Mouse (Mus musculus): ENCODE data around the gene Ripor2. TPM values are rescaled to one million over a fixed set of nuclear protein-coding genes. Genes with fewer than 3 reads are reported as not detected.

Ripor2 gene
- 1.7 and 2.5 TPM in 2 replicates for polyA plus RNA-seq (2016; fragmentation: Nextera tagmentation; extraction: Ambion mirVana)

GRCm38 (mm10) chr13:24581833-24582232 is at the start of gene Ripor2:
TSS of gene Ripor2 (plus strand) at chr13:24582189.
- Histone ChIP-seq H3K4me2 (no peak within 1 kb of the TSS), H3K36me3 (no peaks in the 10 kb centered on the region), H3K4me1 (replicated peaks) (peaks cover under 1% of the 10 kb centered on the region; the same call in 1 of the 2 replicates), H3K27me3 (peaks cover 14% of the 10 kb centered on the region), H3K27ac (no peak within 1 kb of the TSS), H3K4me3 (replicated peaks) (no peak within 1 kb of the TSS), H3K9ac (replicated peaks) (no peak within 1 kb of the TSS), H3K9me3 (no peaks in the 10 kb centered on the region)
- ATAC-seq (ENCODE audit: insufficient number of reproducible peaks, insufficient read depth, low FRiP score, low TSS enrichment, low read depth), result no peak
- WGBS, result 82% methylated on average over 10 of the region's 10 CpGs

- 90% methylated on average over 6 of the region's 6 CpGs for WGBS
- no peak for ATAC-seq (ENCODE audit: insufficient number of reproducible peaks, insufficient read depth, low FRiP score, low TSS enrichment, low read depth)
- no peaks in the 10 kb centered on the region for H3K4me1 ChIP-seq (replicated peaks)
- H3K9ac ChIP-seq (replicated peaks), result no peak overlapping the region
- H3K27me3 ChIP-seq, result peaks cover 2% of the 10 kb centered on the region; the same call in 1 of the 2 replicates
- no peak overlapping the region for H3K4me3 ChIP-seq (replicated peaks)
- no peaks in the 10 kb centered on the region for H3K9me3 ChIP-seq
- H3K4me2 ChIP-seq, result no peak overlapping the region
- H3K36me3 ChIP-seq, result no peaks in the 10 kb centered on the region
- H3K27ac ChIP-seq, result no peak overlapping the region
These were observed 45.3 kb upstream of the Ripor2 start for GRCm38 (mm10) chr13:24536531-24537167.

- H3K27me3 ChIP-seq, result peaks cover 2% of the 10 kb centered on the region; the same call in 1 of the 2 replicates
- no peaks in the 10 kb centered on the region for H3K9me3 ChIP-seq
- no peak for ATAC-seq (ENCODE audit: insufficient number of reproducible peaks, insufficient read depth, low FRiP score, low TSS enrichment, low read depth)
- WGBS, result 81% methylated on average over 2 of the region's 2 CpGs
- no peak overlapping the region for H3K9ac ChIP-seq (replicated peaks)
- no peak overlapping the region for H3K27ac ChIP-seq
- H3K4me3 ChIP-seq (replicated peaks), result no peak overlapping the region
- no peaks in the 10 kb centered on the region for H3K4me1 ChIP-seq (replicated peaks)
- no peak overlapping the region for H3K4me2 ChIP-seq
- H3K36me3 ChIP-seq, result no peaks in the 10 kb centered on the region
These were observed 44.0 kb upstream of the Ripor2 start for GRCm38 (mm10) chr13:24538012-24538411.

- H3K4me1 ChIP-seq (replicated peaks), result no peaks in the 10 kb centered on the region
- no peak for ATAC-seq (ENCODE audit: insufficient number of reproducible peaks, insufficient read depth, low FRiP score, low TSS enrichment, low read depth)
These were observed 43.0 kb upstream of the Ripor2 start for GRCm38 (mm10) chr13:24538941-24539340.

GRCm38 (mm10) chr13:24545677-24546076 is 36.3 kb upstream of the Ripor2 start:
- no peak overlapping the region for H3K27ac ChIP-seq
- no peak overlapping the region for H3K4me2 ChIP-seq
- 41% methylated on average over 1 of the region's 1 CpGs for WGBS
- H3K36me3 ChIP-seq, result no peaks in the 10 kb centered on the region
- H3K4me1 ChIP-seq (replicated peaks), result peaks cover 7% of the 10 kb centered on the region; the same call in 1 of the 2 replicates
- H3K9me3 ChIP-seq, result no peaks in the 10 kb centered on the region
- H3K27me3 ChIP-seq, result no peaks in the 10 kb centered on the region
- no peak overlapping the region for H3K9ac ChIP-seq (replicated peaks)
- no peak overlapping the region for H3K4me3 ChIP-seq (replicated peaks)
- ATAC-seq (ENCODE audit: insufficient number of reproducible peaks, insufficient read depth, low FRiP score, low TSS enrichment, low read depth), result no peak

More at GRCm38 (mm10) chr13:24538941-24539340, 43.0 kb upstream of the Ripor2 start:
- 85% methylated on average over 5 of the region's 5 CpGs for WGBS
- Histone ChIP-seq H3K36me3 (no peaks in the 10 kb centered on the region), H3K4me3 (replicated peaks) (no peak overlapping the region), H3K27ac (no peak overlapping the region), H3K9me3 (no peaks in the 10 kb centered on the region), H3K9ac (replicated peaks) (no peak overlapping the region), H3K4me2 (no peak overlapping the region), H3K27me3 (peaks cover 2% of the 10 kb centered on the region; the same call in 1 of the 2 replicates)

GRCm38 (mm10) chr13:24546801-24547459 is 35.1 kb upstream of the Ripor2 start:
- H3K9me3 ChIP-seq, result no peaks in the 10 kb centered on the region
- ATAC-seq (ENCODE audit: insufficient number of reproducible peaks, insufficient read depth, low FRiP score, low TSS enrichment, low read depth), result no peak
- no peak overlapping the region for H3K4me3 ChIP-seq (replicated peaks)
- no peaks in the 10 kb centered on the region for H3K36me3 ChIP-seq
- H3K27me3 ChIP-seq, result no peaks in the 10 kb centered on the region
- H3K27ac ChIP-seq, result no peak overlapping the region
- peaks cover 7% of the 10 kb centered on the region; the same call in 1 of the 2 replicates for H3K4me1 ChIP-seq (replicated peaks)
- no peak overlapping the region for H3K9ac ChIP-seq (replicated peaks)
- no peak overlapping the region for H3K4me2 ChIP-seq
- WGBS, result 82% methylated on average over 12 of the region's 12 CpGs

- H3K4me1 ChIP-seq (replicated peaks), result peaks cover 7% of the 10 kb centered on the region; the same call in 1 of the 2 replicates
- no peak overlapping the region for H3K9ac ChIP-seq (replicated peaks)
- H3K4me2 ChIP-seq, result no peak overlapping the region
- H3K27ac ChIP-seq, result no peak overlapping the region
- no peaks in the 10 kb centered on the region for H3K36me3 ChIP-seq
- no peaks in the 10 kb centered on the region for H3K9me3 ChIP-seq
- ATAC-seq (ENCODE audit: insufficient number of reproducible peaks, insufficient read depth, low FRiP score, low TSS enrichment, low read depth), result no peak
- no peak overlapping the region for H3K4me3 ChIP-seq (replicated peaks)
- H3K27me3 ChIP-seq, result no peaks in the 10 kb centered on the region
These were observed 33.1 kb upstream of the Ripor2 start for GRCm38 (mm10) chr13:24548911-24549310.

GRCm38 (mm10) chr13:24551100-24551931 is 30.7 kb upstream of the Ripor2 start:
- Histone ChIP-seq H3K27ac (no peak overlapping the region), H3K4me3 (replicated peaks) (no peak overlapping the region), H3K4me1 (replicated peaks) (peaks cover 7% of the 10 kb centered on the region; the same call in 1 of the 2 replicates), H3K9ac (replicated peaks) (no peak overlapping the region), H3K27me3 (no peaks in the 10 kb centered on the region), H3K9me3 (no peaks in the 10 kb centered on the region), H3K36me3 (no peaks in the 10 kb centered on the region), H3K4me2 (no peak overlapping the region)
- ATAC-seq (ENCODE audit: insufficient number of reproducible peaks, insufficient read depth, low FRiP score, low TSS enrichment, low read depth), result no peak
- WGBS, result 72% methylated on average over 10 of the region's 14 CpGs

GRCm38 (mm10) chr13:24552039-24552438 is 29.9 kb upstream of the Ripor2 start:
- Histone ChIP-seq H3K27ac (no peak overlapping the region), H3K4me2 (no peak overlapping the region), H3K4me1 (replicated peaks) (peaks cover 7% of the 10 kb centered on the region; the same call in 1 of the 2 replicates), H3K36me3 (no peaks in the 10 kb centered on the region), H3K27me3 (no peaks in the 10 kb centered on the region), H3K9ac (replicated peaks) (no peak overlapping the region), H3K4me3 (replicated peaks) (no peak overlapping the region), H3K9me3 (no peaks in the 10 kb centered on the region)
- no peak for ATAC-seq (ENCODE audit: insufficient number of reproducible peaks, insufficient read depth, low FRiP score, low TSS enrichment, low read depth)
- 61% methylated on average over 4 of the region's 4 CpGs for WGBS

GRCm38 (mm10) chr13:24561391-24561790 is 20.6 kb upstream of the Ripor2 start:
- H3K27ac ChIP-seq, result no peak overlapping the region
- WGBS, result 89% methylated on average over 5 of the region's 5 CpGs
- H3K27me3 ChIP-seq, result no peaks in the 10 kb centered on the region
- no peaks in the 10 kb centered on the region for H3K36me3 ChIP-seq
- H3K4me1 ChIP-seq (replicated peaks), result peaks cover 11% of the 10 kb centered on the region; the same call in 1 of the 2 replicates
- no peak for ATAC-seq (ENCODE audit: insufficient number of reproducible peaks, insufficient read depth, low FRiP score, low TSS enrichment, low read depth)
- H3K4me3 ChIP-seq (replicated peaks), result no peak overlapping the region
- no peaks in the 10 kb centered on the region for H3K9me3 ChIP-seq
- no peak overlapping the region for H3K9ac ChIP-seq (replicated peaks)
- H3K4me2 ChIP-seq, result no peak overlapping the region

GRCm38 (mm10) chr13:24564706-24565105 is 17.3 kb upstream of the Ripor2 start:
- H3K4me2 ChIP-seq, result no peak overlapping the region
- H3K27ac ChIP-seq, result peak overlapping the region; percentile 35; the same call in 1 of the 2 replicates
- no peaks in the 10 kb centered on the region for H3K9me3 ChIP-seq
- WGBS, result 85% methylated on average over 8 of the region's 8 CpGs
- no peak overlapping the region for H3K4me3 ChIP-seq (replicated peaks)
- no peak overlapping the region for H3K9ac ChIP-seq (replicated peaks)
- H3K36me3 ChIP-seq, result no peaks in the 10 kb centered on the region
- peaks cover 11% of the 10 kb centered on the region; the same call in 1 of the 2 replicates for H3K4me1 ChIP-seq (replicated peaks)
- ATAC-seq (ENCODE audit: insufficient number of reproducible peaks, insufficient read depth, low FRiP score, low TSS enrichment, low read depth), result no peak
- H3K27me3 ChIP-seq, result no peaks in the 10 kb centered on the region
